Mouse (Mus musculus): Measurements from ENCODE around the gene Gde1.

GRCm38 (mm10) chr7:118698882-118699281 is 6.7 kb downstream of the Gde1 start:
- no peak for TF ChIP-seq HCFC1 (IDR thresholded peaks at IDR 0.05; ENCODE audit: borderline replicate concordance, insufficient read depth, low read length)
- no peak for TF ChIP-seq ZC3H11A (IDR thresholded peaks at IDR 0.05; ENCODE audit: borderline replicate concordance, low read depth, low read length)
- no peak for TF ChIP-seq ZNF384 (IDR thresholded peaks at IDR 0.05; ENCODE audit: low read depth, low read length)
- TF ChIP-seq MAFK (IDR thresholded peaks at IDR 0.05; ENCODE audit: insufficient read depth, low read depth, low read length), result no peak
- TF ChIP-seq CHD2 (IDR thresholded peaks at IDR 0.05; ENCODE audit: low read depth, low read length), result no peak
